In the genomic region with DNA sequence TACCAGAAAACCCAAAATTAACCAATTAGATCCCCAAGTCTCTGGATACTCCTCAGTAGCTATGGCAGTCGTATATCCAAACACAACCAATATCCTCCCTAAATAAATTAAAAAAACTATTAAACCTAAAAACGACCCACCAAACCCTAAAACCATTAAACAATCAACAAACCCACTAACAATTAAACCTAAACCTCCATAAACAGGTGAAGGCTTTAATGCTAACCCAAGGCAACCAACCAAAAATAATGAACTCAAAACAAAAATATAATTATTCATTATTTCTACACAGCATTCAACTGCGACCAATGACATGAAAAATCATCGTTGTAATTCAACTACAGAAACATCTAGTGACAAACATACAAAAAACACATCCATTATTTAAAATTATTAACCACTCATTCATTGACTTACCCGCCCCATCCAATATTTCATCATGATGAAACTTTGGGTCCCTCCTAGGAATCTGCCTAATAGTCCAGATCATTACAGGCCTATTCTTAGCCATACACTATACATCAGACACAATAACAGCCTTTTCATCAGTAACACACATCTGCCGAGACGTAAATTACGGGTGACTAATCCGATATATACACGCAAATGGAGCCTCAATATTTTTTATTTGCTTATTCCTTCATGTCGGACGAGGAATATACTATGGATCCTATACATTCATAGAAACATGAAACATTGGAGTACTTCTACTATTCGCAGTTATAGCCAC, we compare ENCODE assay signal across 9 mouse cellular contexts.
DNase-seq lines count a peak whose midpoint lies in the region; ATAC-seq lines count a peak whose summit lies in the region.
"Had no signal": no experiment of that assay in that cellular context is flagged by ENCODE, and none has a peak within 500 bp of the region (broad histone marks: within the 10 kb centered on the region; RNA-seq: fewer than 3 reads in every experiment).

No protein-coding gene starts in this region.

- ATAC-seq in forebrain, embryonic 15.5 days (replicated peaks): peak; percentile 94
- peak; percentile 83 for ATAC-seq in liver, embryonic 13.5 days (ENCODE audit: low read depth)

- H3K36me3 ChIP-seq in forebrain, embryonic 15.5 days: no peaks in the 10 kb centered on the region
- H3K36me3 ChIP-seq in liver, embryonic 13.5 days: no peaks in the 10 kb centered on the region

- H3K4me3 ChIP-seq in forebrain, embryonic 15.5 days: no peak overlapping the region
- H3K4me3 ChIP-seq in liver, embryonic 13.5 days (replicated peaks): no peak overlapping the region

- H3K9ac ChIP-seq in forebrain, embryonic 15.5 days (replicated peaks): no peak overlapping the region
- no peak overlapping the region for H3K9ac ChIP-seq in liver, embryonic 13.5 days

- no peak overlapping the region for H3K4me2 ChIP-seq in forebrain, embryonic 15.5 days (replicated peaks)
- H3K4me2 ChIP-seq in liver, embryonic 13.5 days: no peak overlapping the region

- H3K27me3 ChIP-seq in forebrain, embryonic 15.5 days: no peaks in the 10 kb centered on the region
- H3K27me3 ChIP-seq in liver, embryonic 13.5 days: no peaks in the 10 kb centered on the region

- H3K27ac ChIP-seq in forebrain, embryonic 15.5 days (replicated peaks): no peak overlapping the region
- H3K27ac ChIP-seq in liver, embryonic 13.5 days: no peak overlapping the region

- no peaks in the 10 kb centered on the region for H3K9me3 ChIP-seq in forebrain, embryonic 15.5 days
- H3K9me3 ChIP-seq in liver, embryonic 13.5 days (replicated peaks): no peaks in the 10 kb centered on the region

- WGBS in forebrain, embryonic 15.5 days: 90% methylated on average over 13 of the region's 13 CpGs
- WGBS in liver, embryonic 13.5 days (ENCODE audit: insufficient replicate concordance): 70% methylated on average over 13 of the region's 13 CpGs

- DNase-seq in cerebellum, postnatal 25 days: peak; percentile 4 to 22
- DNase-seq in cerebellum, adult 11 months: no peak
- DNase-seq in 3T3-L1 (ENCODE audit: low read depth, low spot score): peak; percentile 40
- DNase-seq in liver, embryonic 13.5 days: no peak
- DNase-seq in embryo, embryonic 10.5 days (ENCODE audit: low spot score): no peak
- DNase-seq in adrenal gland, postnatal 14 days: no peak
- DNase-seq in right cerebral cortex, adult 2 months (ENCODE audit: low spot score in 2 of 2): no peak
- DNase-seq: B cell, adult 2 months had no signal

- H3K4me1 ChIP-seq in forebrain, embryonic 15.5 days: no peaks in the 10 kb centered on the region
- no peaks in the 10 kb centered on the region for H3K4me1 ChIP-seq in liver, embryonic 13.5 days (replicated peaks)

Comparison
In these comparisons a context has a peak if more than half of its experiments do, and no peak if none do; other contexts are left out.
1. DNase-seq: peak in cerebellum, postnatal 25 days (2 of 2) and 3T3-L1 (single experiment); none in cerebellum, adult 11 months (single experiment), liver, embryonic 13.5 days (single experiment), embryo, embryonic 10.5 days (single experiment), adrenal gland, postnatal 14 days (single experiment) and right cerebral cortex, adult 2 months (0 of 2).